Mouse (Mus musculus) hindlimb bud, embryonic 11.5 days (tissue): Measurements from ENCODE around the gene Tomm5.
"Not testable (repeated sequence)": the region's sequence is repeated elsewhere in the genome, so short reads cannot be mapped to it uniquely, and the experiment has no call there.

ENCODE experiments used
- DNase-seq: peaks from one replicate; pipeline ENCODE4 v3.0.0-alpha.2; 2012; ENCODE audit warnings: low read depth, low spot score; ENCODE audit errors: extremely low spot score

The Tomm5 gene

DNA sequence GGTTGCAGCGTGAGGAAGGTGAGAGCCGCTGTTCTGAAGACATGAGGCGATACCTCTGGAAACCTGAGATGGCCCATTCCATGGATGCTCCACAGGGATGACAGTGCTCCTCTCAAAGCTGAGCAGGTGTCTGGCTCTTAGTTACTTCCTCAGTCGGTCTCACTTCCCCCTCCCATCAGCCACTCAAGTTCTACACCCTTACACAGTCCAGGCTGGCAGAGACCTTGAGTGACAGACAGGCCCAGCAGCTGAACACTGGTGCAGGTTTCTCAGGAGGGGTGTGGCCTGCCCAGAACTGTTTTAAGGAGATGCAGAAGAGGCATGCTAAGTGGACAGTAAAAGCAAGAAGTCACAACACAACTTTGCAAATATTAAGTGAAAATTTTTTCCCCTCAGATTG, 40.2 kb downstream of the Tomm5 start:
- no peak for DNase-seq

DNA sequence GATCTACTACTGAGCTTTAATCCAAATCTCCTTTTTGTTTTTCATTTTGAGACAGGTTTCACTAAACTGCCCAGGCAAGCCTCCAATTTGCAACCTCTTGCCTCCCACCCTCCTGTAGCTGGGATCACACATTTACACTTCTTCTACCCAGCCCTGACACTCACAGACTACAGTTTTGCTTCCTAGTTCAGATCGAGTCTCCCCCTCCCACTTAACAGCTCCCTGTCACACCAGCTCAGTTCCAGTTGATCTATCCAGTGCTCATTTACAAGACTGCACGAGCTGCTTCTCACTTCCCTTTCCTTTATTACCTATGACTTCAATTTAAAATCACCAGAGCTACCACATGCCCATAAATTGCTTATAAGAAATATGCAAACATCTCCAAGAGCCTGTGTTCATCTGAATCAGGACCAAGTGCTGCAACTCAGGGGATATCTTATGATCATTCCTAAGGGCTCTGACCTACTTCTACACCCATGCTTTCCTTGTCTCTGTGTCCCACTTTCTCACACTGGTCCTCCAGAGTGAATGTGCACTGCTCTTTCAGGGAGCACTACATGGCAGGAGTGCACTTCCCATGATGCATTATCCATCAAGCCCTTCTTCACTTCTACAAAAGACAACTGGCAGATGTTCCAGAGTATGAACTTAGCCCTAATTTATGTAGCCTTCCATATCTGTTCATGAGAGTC, 41.7 kb downstream of the Tomm5 start:
- no peak for DNase-seq

DNA sequence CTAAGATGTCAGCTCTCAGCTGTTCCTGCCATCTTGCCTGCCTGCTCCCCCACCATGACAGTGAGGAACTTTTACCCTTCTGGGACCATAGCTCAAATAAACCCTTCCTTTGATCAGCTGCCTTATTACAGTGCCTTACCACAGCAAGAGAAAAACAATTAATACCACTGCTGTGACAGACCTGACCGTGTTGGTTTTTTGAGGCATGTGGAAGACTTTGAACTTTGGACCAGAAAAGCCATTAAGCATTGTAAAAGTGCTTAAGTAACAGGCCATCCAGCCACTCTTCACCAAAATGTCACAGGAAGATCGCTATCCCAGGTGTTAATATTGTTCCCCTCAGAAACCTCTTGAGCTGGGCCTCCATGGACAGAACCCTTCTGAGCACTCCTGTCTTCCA, 43.3 kb downstream of the Tomm5 start:
- no peak for DNase-seq

DNA sequence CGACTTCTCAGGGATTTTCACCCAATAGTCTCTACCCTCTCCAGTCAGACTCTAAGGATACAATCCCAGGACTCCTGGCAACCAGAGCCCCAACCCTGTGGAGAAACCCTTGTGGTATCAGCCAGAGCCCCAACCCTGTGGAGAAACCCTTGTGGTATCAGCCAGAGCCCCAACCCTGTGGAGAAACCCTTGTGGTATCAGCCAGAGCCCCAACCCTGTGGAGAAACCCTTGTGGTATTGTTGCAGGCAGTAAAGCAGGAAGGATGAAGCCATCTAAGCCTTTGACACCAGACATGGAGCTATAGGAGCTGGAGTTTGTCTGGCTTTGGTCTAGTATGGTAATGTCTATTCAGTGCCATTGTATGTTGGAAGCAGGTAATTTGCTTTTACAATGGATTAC, 44.1 kb downstream of the Tomm5 start:
- DNase-seq, result not testable (repeated sequence)

DNA sequence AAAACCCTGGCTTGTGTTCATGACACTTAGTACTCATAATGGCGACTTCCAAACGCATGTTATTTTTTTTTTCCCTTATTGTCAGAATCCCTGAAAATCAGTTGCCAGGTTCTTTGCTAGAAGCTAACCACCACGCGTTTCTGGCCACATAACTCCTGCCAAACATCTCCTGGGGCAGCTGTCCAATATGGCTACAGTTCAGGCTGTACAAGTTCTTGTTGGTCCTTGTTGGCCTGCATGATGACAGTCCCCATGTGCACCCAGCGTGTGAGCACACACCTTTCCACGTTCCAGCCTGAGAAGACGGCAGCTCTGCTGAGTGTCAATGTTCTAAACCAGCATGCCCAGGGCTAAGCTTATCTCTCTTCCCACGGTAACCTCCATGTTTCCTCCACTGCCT, 52.5 kb downstream of the Tomm5 start:
- no peak for DNase-seq
